Mouse (Mus musculus) frontal cortex, postnatal 10 days (tissue): Measurements from ENCODE around the gene Gdpd5.
"Not testable (repeated sequence)": the region's sequence is repeated elsewhere in the genome, so short reads cannot be mapped to it uniquely, and the experiment has no call there.

Source experiments
- DNase-seq, 2 experiments: peaks; one replicate each; pipeline ENCODE4 v3.0.0; 2022; ENCODE audit warnings: low spot score in 2 of 2, mixed read lengths in 1 of 2

Gene Gdpd5

DNA sequence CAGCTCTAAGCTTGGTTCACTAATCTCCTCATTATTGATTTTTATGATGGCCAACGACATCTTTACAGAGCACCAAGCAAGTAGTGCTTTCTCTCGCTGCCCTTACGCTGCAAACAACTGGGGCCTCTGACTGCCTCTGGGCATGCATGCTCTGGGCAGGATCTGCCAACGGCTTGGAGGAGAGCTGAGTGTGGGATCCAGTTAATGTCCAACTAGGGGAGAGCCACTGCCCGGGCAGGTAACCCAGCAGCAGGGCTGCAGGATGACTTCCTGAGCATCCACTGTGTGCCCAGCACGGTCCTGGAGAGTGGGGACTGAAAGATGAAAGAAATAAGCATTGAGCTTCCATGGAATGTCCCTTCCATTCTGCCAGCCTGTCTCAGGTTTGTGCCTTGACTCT, 14.5 kb upstream of the Gdpd5 start:
- DNase-seq = no peak

DNA sequence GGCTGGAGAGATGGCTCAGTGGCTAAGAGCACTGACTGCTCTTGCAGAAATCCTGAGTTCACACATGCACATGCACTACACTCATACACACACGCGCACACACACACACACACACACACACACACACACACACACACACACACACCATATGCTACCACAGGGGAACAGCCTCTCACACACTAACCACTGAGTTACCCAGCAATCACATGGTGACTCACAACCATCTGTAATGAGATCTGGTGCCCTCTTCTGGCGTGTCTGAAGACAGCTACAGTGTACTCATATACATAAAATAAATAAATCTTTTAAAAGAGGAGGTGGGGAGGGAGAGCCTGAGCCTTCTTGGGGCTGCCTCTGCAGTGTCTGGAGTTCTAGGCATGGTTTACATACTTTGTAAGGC, 6.9 kb upstream of the Gdpd5 start:
- DNase-seq = not testable (repeated sequence)

DNA sequence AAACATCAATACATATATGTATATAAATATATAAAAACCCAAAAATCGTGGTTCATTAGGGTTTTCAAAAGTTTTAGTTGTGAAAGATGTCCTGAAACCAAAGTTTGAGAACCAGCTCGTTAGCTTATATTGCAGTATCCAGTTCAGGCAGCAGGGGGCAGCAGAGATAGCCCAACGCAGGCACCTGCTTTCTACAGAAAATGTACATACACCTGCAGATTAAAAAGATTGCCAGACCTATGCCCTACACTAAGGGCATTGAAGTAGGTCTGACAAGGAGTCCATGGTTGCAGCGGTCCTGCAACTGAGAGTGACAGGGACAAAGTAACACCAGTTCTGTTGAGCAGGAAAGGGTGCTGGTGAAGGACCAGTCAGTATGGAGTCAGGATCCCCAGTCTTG, 5.8 kb upstream of the Gdpd5 start:
- DNase-seq = peak in 1 of 2 experiments; percentile 71

DNA sequence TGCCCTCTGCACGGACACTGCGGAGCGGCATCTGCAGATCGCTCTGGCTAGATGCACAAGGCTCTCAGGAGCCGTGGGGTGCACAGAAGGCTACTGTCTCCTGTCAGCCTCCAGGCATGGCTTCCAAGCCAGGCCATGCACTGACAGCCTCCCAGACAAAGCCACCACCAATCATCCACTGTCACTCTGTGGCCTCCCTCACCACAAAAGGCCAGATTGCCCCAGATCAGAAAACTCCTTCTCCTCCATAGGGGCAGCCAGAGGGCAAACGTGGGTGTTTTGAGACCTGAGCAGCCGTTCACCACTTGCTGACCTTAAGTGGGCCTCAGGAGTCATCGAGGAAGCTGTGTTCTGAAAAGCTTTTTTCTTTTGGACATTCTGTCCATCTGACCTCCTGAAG, 2.3 kb upstream of the Gdpd5 start:
- no peak for DNase-seq

DNA sequence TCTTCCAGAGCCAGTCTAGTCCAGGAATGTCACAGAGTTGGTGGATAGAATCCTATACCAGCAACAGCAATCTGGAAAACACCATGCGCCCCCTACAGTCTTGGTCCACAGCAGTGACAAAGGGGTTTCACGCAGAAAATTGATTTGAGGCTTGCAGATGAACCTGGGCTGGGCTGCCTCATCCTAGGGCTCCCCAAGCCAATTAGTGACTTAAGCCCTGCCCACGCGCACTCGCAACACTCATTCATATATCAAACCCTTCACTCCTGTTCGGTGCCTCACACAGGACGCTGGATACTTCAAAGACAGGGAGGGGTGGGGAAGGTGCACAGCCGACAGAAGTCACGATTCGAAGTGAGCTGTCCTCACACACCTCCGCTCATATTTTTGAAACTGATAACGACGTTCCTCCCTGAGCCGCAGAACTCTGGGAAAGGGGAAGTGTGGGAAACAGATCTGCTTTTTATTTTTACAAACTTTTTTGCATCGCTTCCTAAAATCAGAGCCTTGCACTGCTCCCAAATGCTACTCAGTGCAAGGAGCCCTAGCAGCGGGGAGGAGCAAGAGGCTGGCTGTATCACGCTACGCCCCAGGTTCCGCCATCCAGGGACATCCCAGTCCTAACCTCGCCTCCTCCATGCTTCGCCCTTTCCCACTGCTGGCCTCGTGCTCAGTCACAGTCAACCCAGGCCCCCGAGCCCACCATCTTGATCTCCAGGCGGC, 562 bp upstream of the Gdpd5 start:
- peak in 1 of 2 experiments; percentile 54 for DNase-seq

DNA sequence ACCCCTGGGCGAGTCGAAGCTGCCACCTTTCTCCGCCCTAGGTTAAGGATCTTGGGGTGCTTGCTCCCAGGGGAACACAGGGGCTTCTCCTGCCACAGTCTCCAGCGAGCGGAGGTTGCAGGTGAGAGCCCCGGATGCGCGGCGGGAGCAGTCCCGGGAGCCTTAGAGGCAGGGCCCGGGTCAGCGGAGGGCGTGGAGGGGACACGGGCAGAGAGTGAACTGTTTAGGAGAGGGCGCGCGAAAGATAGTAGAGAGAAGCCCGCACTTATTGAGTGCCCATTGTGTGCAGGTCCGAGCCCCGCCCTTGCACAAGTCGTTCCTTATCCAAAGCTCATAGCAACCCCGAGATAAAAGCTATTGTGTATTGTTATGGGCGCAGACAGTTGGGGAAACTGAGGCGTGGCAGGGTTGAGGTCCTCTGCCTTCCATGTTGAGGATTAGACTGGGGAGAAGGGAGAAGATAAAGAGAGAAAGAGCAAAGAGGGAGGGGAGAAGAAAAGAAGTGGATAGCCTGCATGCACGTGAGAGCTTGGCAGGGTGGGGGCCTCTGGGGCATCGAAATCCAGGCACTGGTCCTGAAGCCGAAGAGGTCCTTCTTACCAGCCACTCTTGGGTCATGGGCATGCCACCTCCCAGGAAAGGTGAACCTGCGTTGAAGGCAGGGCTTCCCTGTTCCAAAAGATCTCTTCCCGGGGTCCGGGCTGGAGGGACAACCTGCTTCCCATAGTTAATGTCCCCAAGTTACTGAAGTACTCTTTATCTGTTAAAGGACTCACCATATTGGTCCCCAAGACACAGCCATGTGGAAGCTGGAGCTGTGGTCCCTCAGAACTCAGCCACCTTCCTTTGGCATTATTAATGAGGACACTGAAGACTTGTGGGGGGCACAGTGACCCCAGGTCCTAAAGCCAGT, 1.1 kb downstream of the Gdpd5 start:
- DNase-seq = no peak

DNA sequence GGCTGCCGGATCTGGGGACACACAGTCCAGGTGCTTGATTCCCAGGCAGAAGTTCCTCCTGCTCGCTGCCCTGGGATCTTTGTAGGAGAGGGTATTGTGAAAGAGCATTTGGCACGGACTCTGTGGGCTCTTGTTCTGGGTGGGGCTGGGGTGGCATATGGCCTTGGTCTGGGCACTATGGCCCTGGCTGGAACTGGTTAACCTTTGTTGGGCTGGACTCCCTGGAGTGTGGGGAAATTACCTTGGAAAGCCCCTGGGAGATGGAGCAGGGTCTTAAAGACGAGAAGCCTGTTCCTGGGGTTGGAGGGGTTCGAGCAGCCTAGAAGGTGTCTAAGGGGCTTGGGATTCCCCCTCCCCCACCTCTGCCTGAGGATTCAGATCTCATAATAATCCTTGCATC, 2.0 kb downstream of the Gdpd5 start:
- DNase-seq = no peak

DNA sequence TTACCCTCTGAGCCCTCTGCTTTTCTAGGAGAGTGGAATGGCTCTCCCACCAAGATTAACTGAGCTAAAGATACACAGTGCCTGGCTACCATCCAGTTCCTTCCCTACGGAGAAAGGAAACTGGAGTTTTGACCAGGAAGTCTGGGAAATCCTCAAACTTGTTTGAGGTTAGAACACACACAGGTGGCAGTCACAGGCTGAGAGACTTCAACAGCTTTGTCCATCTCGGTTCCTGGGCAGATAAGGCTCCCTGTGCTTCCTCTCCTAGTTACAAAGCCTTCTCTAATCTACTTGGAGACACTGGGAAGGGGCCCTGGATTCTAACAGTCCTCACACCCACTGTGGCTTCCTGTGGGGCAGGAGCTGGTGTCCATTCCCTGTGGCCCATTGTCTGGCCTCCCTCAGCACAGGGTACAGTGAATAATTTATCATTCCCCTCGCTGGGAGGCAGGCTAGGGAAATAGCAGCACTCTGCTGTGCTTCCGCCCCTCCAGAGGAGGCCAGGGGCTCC, 2.9 kb downstream of the Gdpd5 start:
- no peak for DNase-seq

DNA sequence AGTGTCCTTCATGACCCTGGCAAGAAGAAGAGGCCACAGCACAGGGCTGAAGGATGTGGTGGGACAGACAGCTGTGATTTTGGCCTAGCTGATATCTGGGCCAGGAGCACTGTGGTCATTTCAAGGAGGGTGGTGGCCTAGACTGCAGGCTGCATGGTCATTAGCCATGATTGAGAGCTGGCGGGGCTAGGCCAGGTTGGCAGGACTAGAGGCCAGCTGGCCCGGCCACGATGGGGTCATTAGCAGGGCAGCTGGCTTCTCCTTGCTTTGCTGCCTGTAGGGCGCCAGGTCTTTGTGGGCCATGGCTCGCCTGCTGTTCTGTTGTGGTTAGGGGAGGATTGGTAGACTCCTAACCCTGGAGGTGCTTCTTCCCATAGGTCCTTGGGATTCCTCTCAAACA, 4.8 kb downstream of the Gdpd5 start:
- no peak for DNase-seq

DNA sequence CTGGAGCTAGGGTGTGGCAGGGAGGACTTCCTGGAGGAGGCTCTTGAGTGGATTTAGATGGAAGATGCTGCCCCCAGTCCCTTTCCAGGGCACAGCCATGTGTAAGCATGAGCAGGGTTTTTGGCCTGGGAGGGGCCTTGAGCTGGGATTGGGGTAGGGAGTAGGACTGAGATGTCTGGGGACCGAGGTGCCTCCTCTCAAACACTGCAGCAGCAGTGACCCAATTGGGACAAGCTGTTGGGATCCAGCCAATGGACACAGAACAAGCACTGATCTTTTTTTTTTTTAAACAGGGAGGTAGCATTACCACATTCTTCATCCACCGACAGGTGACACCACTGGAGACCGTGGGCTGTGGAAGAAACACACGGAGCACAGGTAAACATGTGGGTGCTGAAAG, 5.6 kb downstream of the Gdpd5 start:
- DNase-seq = no peak

DNA sequence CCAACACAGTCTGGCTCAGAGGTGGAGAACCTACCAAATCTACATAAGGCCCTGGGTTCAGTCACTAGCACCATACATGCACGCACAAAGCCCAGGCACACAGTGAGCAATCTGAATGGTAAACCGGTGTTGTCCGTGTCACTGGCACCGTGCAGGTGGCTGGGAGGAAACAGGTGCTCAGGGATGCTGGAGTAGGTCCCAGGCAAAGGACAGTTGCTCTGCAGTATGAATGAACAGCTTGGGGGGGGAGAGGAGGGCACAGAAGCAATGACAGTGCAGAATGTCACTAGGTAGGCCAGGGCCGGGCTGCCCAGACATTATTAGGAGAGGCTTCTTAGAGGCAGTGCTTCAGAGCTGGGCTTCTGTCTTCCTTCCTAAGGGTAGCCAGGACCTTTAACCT, 6.1 kb downstream of the Gdpd5 start:
- no peak for DNase-seq

DNA sequence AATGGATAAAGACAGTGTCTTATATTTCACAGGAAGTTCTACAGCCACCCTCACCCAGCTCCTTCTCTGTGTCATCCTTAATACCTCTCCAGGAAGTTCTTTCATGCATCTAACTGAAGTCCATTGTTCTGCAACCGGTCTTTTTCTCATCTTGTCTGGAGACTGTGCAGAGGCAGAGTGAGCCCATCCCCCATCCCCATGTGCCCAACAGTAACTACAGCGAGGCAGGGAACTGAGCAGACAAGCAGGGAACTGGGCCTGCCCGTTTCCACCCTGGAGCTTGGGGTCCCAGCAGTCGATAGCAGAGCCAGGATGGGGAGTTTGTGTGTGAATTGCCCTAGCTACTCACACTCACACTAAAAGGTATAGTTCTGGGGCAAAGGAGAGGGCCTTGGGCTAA, 9.3 kb downstream of the Gdpd5 start:
- no peak for DNase-seq

DNA sequence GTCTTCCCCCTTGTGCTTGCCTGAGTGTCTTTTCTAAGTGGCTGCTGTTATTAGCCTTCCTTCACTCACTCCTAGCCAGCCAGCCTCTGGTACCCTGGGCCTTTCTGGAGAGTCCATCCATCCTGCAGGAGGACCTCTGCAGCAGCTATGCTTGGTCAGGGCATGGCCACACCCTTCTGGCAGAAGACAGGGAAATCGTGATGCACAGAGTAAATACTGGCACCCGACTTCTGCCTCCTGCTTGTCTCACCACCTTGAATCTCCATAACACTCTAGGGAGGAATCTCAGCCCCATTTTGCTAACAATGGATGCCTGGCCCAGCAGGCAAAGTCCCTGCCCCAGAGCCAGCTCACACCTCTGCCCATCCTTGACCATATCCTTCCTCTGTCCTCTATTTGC, 11.5 kb downstream of the Gdpd5 start:
- no peak for DNase-seq

DNA sequence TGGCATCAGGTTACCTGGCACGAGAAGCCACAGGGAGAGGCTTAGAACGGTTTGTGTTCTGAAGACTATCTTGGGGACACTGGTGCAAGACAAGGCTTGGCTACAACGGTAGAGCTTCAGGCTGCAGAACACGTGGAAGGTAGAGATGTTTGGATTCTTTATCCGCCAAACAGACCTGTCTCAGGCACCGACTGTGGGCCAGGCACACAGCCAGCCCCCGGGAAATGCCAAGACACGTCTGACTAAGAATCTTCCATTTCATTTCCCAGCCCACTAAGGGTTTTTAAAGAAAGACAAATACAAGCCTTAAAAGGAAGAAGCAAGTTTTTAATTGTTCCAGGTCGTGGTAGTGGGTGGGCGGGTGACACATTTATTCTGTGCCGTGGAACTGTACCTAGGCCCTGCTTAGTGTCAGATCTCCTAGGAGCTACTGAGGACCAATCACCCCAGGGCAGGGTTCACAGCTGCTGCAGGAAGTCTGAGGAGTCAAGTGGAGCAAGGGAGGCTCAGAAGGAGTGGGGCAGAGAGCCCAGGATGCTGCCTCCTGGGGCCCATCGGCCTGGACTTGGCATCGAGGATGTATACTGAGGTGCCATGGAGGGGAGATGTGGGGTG, 12.6 kb downstream of the Gdpd5 start:
- no peak for DNase-seq

DNA sequence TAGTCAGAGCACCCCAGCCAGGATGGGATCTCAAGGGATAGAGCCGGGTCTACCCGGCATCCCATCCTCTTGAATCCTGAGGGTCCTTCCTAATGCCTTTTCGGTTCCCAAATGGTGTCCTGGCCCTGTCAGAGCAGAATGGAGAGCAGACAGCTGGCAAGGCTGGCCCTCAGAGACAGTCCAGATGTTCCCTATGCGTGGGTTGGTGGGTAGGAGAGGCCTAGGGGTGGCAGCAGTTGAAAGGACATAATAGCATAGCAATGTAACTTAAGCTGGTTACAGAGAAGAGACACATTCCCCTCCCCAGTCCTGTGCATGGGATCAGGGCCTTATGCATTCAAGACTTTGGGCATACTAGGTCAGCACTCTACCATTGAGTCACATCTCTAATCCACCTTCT, 14.2 kb downstream of the Gdpd5 start:
- no peak for DNase-seq

DNA sequence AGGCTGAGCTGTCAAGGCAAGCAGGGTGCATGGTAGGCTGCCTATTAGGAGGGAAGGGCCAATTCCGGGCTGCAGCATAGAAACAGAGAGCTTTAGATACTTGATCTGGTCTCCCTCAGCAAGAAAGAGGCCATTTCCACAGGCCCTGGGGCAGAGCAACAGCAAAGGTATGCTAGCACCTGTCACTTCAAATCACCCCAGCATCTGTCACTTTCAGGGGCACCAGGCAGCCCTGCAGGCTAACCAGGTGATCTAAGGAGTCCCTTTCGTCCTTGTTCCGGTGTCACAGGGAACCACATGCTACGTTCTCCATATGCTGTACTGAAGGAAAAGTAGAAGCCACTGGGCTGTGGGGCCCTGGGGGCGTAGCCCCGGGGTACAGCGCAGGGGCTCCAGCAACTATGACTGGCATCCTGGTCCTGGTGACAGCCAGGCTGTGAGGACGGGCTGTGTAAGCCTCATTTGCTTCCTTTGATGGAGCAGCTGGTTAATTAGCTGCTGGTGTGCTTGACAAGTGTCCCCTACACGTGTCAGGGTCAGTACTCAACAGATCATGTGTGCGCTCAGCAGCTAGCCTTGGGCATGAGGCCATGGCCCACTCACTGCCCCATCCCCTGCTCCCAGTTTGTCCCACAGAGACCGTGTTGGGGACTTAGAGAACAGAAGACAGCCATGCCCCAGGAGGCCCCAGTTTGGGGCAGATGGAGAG, 14.8 kb downstream of the Gdpd5 start:
- no peak for DNase-seq

DNA sequence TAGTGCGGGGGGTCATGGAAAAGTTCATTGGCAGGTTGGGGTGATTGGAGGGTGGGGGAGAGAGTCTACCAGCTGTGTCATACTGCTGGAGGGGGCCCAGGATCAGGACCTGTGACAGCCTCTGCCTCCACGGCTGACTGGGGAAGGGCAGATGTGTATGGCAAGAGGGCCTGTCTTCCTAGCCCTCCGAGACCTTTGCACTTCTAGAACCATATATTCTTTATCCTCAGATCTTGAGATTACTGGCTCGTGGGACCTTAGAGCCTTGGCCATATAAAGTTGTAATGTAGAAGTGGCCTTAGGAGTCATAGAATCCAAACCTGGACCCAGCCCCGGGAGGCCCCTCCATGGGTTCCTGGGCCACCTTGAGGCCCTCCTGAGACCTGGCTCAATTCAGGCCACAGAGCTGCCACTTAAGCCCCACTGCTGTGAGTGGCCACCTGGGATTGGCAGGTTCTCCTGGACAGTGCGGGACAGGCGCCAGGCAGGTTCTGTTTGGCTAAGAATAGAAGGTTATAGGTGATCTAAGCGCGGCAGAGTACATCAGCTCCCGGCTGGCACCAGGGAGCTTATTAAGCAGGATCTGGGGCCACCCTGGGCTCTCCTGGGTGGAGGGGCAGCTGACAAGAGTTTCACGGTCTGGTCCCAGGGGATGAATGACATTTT, 15.9 kb downstream of the Gdpd5 start:
- DNase-seq = no peak

DNA sequence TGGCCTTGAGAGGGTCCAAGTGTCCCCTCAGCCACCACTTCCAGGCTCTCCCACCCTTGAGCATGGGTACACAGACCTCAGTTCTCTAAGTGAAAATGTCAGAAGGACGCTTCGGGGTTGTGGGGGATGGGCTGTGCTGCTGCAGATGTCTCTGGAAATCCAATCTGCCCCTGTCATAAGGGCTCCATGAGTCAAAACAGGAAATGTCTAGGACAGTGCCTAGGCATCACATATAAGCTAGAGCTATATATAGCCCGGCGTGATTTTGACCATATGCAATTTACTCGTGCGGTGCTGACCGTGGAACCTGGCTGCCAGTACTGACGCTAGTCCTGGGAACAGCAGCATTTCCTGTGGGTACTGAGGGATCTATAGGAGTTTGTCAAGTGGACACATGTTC, 20.2 kb downstream of the Gdpd5 start:
- no peak for DNase-seq

DNA sequence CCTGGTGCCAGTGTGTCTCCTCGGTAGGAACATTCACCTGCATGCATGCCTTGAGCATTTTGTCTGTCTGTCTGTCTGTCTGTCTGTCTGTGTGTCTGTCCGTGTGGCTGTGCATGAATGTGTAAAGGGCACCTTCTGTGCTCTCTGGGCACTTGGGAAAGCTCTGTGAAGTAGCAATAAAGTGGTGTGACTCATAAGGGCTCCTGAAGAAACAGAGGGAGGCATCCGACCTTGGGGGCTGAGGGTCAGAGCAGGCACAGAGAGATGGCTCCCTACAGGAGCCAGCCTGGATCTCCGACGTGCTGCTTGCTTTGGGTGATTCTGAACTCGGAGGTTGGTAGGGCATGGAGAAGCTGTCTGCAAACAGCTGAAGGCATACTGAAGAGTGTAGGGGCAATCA, 21.3 kb downstream of the Gdpd5 start:
- no peak for DNase-seq

DNA sequence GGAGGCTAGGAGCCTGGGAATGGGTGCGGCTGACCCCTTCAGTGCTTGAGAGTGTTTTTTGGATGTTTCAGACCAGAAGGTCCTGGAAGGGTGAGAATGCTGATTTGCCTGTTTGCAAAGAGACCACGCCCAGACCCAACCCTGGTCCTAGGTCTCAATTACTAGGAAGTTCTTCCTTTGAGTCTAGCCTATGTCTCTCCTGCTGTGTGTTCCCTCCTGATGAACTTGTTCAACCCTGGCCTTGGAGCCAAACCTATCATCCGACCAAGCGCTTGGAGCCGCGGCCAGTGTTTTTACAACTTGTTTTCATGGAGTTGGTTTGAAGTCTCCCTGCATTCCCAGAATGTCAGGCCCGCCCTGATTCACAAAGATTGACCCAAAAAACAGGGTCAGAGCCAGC, 22.0 kb downstream of the Gdpd5 start:
- no peak for DNase-seq

DNA sequence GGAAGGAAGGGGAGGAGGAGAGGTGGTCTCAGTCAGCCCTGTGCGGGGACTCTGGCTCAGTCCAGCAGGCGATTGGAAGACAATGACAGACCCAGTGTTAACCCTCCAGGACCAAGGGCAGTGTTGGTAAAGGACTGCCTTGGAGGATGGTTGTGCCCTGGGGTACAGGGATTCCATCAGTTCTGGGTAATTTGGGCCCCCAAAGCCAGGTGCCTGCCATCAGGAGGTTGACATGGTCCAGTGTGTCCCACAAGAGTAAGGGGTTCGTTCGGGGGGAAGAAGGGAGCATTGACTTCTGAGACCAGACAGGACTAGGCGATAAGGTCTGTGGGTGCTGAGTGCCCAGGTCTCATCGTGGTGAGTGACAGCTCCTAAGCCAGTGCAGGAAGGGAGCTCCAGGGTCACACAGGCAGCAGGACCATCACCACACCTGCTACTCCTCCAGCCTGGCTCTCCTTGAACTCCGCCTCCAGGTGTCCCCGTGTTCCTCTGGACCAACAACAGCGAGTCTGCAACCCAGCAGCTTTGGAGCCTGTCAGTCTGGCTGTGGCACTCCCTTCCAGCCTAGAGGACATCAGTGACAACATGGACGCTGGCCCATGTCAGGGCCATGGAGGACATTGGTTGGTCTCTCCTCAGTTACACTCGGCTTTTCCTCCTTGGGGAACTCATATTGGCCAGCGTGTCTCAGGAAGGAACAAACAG, 23.0 kb downstream of the Gdpd5 start:
- DNase-seq = no peak
